Mouse (Mus musculus): ENCODE measurements around the gene Stpg3. TPM values are rescaled to one million over a fixed set of nuclear protein-coding genes. Genes with fewer than 3 reads are reported as not detected.

Stpg3 gene
- polyA plus RNA-seq, 1 experiment from 2014 or later = not detected

- no peak for ATAC-seq (ENCODE audit: low FRiP score)
- H3K27ac ChIP-seq = no peak overlapping the region
- WGBS = 89% methylated on average over 7 of the region's 7 CpGs
Measured at GRCm38 (mm10) chr2:25230581-25230980, 16.1 kb upstream of the Stpg3 start.

GRCm38 (mm10) chr2:25229582-25229981 is 15.1 kb upstream of the Stpg3 start:
- Histone ChIP-seq H3K4me1 (replicated peaks; ENCODE audit: control insufficient read depth, insufficient read depth, low read length) (peaks cover 10% of the 10 kb centered on the region), H3K9me3 (ENCODE audit: control insufficient read depth, low read length) (no peaks in the 10 kb centered on the region), H3K27me3 (ENCODE audit: control insufficient read depth, insufficient read depth, low read length) (no peaks in the 10 kb centered on the region), H3K9ac (no peak overlapping the region), H3K36me3 (replicated peaks; ENCODE audit: control insufficient read depth, insufficient read depth) (no peaks in the 10 kb centered on the region), H3K4me3 (replicated peaks; ENCODE audit: low read length) (no peak overlapping the region), H3K4me2 (replicated peaks) (no peak overlapping the region), H3K27ac (no peak overlapping the region)
- 83% methylated on average over 5 of the region's 5 CpGs for WGBS
- DNase-seq (ENCODE audit: low spot score) = no peak
- ATAC-seq (ENCODE audit: low FRiP score) = no peak

More at GRCm38 (mm10) chr2:25230581-25230980, 16.1 kb upstream of the Stpg3 start:
- H3K9ac ChIP-seq = no peak overlapping the region
- H3K4me1 ChIP-seq (replicated peaks; ENCODE audit: control insufficient read depth, insufficient read depth, low read length) = peaks cover 7% of the 10 kb centered on the region
- H3K4me2 ChIP-seq (replicated peaks) = no peak overlapping the region
- H3K4me3 ChIP-seq (replicated peaks; ENCODE audit: low read length) = no peak overlapping the region
- no peaks in the 10 kb centered on the region for H3K9me3 ChIP-seq (ENCODE audit: control insufficient read depth, low read length)
- no peaks in the 10 kb centered on the region for H3K36me3 ChIP-seq (replicated peaks; ENCODE audit: control insufficient read depth, insufficient read depth)
- H3K27me3 ChIP-seq (ENCODE audit: control insufficient read depth, insufficient read depth, low read length) = no peaks in the 10 kb centered on the region
- no peak for DNase-seq (ENCODE audit: low spot score)

GRCm38 (mm10) chr2:25228995-25229530 is 14.6 kb upstream of the Stpg3 start:
- H3K4me1 ChIP-seq (replicated peaks; ENCODE audit: control insufficient read depth, insufficient read depth, low read length) = peaks cover 10% of the 10 kb centered on the region
- no peak overlapping the region for H3K4me3 ChIP-seq (replicated peaks; ENCODE audit: low read length)
- DNase-seq (ENCODE audit: low spot score) (no peak), ATAC-seq (ENCODE audit: low FRiP score) (no peak)
- H3K9me3 ChIP-seq (ENCODE audit: control insufficient read depth, low read length) = no peaks in the 10 kb centered on the region
- no peak overlapping the region for H3K9ac ChIP-seq
- WGBS = 72% methylated on average over 6 of the region's 6 CpGs
- no peak overlapping the region for H3K27ac ChIP-seq
- peak overlapping the region; percentile 36; the same call in 1 of the 2 replicates for H3K4me2 ChIP-seq (replicated peaks)
- no peaks in the 10 kb centered on the region for H3K36me3 ChIP-seq (replicated peaks; ENCODE audit: control insufficient read depth, insufficient read depth)
- no peaks in the 10 kb centered on the region for H3K27me3 ChIP-seq (ENCODE audit: control insufficient read depth, insufficient read depth, low read length)

GRCm38 (mm10) chr2:25228431-25228889 is 14.0 kb upstream of the Stpg3 start:
- H3K27ac ChIP-seq = peak overlapping the region; percentile 28; the same call in 1 of the 2 replicates
- H3K9me3 ChIP-seq (ENCODE audit: control insufficient read depth, low read length) = no peaks in the 10 kb centered on the region
- ATAC-seq (ENCODE audit: low FRiP score) (no peak), DNase-seq (ENCODE audit: low spot score) (peak; percentile 80)
- no peaks in the 10 kb centered on the region for H3K36me3 ChIP-seq (replicated peaks; ENCODE audit: control insufficient read depth, insufficient read depth)
- H3K9ac ChIP-seq = no peak overlapping the region
- H3K4me1 ChIP-seq (replicated peaks; ENCODE audit: control insufficient read depth, insufficient read depth, low read length) = peaks cover 15% of the 10 kb centered on the region
- peak overlapping the region; percentile 36 for H3K4me2 ChIP-seq (replicated peaks)
- H3K4me3 ChIP-seq (replicated peaks; ENCODE audit: low read length) = 0 out of 2 replicates have a peak overlapping the region, but pooled peaks have one; percentile 2
- 2% methylated on average over 7 of the region's 7 CpGs for WGBS
- H3K27me3 ChIP-seq (ENCODE audit: control insufficient read depth, insufficient read depth, low read length) = no peaks in the 10 kb centered on the region

GRCm38 (mm10) chr2:25227406-25227805 is 13.0 kb upstream of the Stpg3 start:
- Histone ChIP-seq H3K9ac (no peak overlapping the region), H3K27ac (no peak overlapping the region), H3K4me2 (replicated peaks) (no peak overlapping the region), H3K4me3 (replicated peaks; ENCODE audit: low read length) (no peak overlapping the region), H3K4me1 (replicated peaks; ENCODE audit: control insufficient read depth, insufficient read depth, low read length) (peaks cover 18% of the 10 kb centered on the region), H3K36me3 (replicated peaks; ENCODE audit: control insufficient read depth, insufficient read depth) (no peaks in the 10 kb centered on the region), H3K27me3 (ENCODE audit: control insufficient read depth, insufficient read depth, low read length) (no peaks in the 10 kb centered on the region), H3K9me3 (ENCODE audit: control insufficient read depth, low read length) (no peaks in the 10 kb centered on the region)
- whole genome bisulfite sequencing = 86% methylated on average over 4 of the region's 4 CpGs
- ATAC-seq (ENCODE audit: low FRiP score) (no peak), DNase-seq (ENCODE audit: low spot score) (no peak)

GRCm38 (mm10) chr2:25226864-25227263 is 12.4 kb upstream of the Stpg3 start:
- H3K4me3 ChIP-seq (replicated peaks; ENCODE audit: low read length) = no peak overlapping the region
- no peaks in the 10 kb centered on the region for H3K27me3 ChIP-seq (ENCODE audit: control insufficient read depth, insufficient read depth, low read length)
- H3K9me3 ChIP-seq (ENCODE audit: control insufficient read depth, low read length) = no peaks in the 10 kb centered on the region
- DNase-seq (ENCODE audit: low spot score) (no peak), ATAC-seq (ENCODE audit: low FRiP score) (no peak)
- H3K9ac ChIP-seq = no peak overlapping the region
- H3K27ac ChIP-seq = no peak overlapping the region
- H3K36me3 ChIP-seq (replicated peaks; ENCODE audit: control insufficient read depth, insufficient read depth) = peaks cover 4% of the 10 kb centered on the region
- H3K4me2 ChIP-seq (replicated peaks) = no peak overlapping the region
- 84% methylated on average over 4 of the region's 5 CpGs for WGBS
- H3K4me1 ChIP-seq (replicated peaks; ENCODE audit: control insufficient read depth, insufficient read depth, low read length) = peaks cover 18% of the 10 kb centered on the region

- H3K9me3 ChIP-seq (ENCODE audit: control insufficient read depth, low read length) = no peaks in the 10 kb centered on the region
- H3K9ac ChIP-seq = peak overlapping the region; percentile 66; the same call in 1 of the 2 replicates
- H3K4me3 ChIP-seq (replicated peaks; ENCODE audit: low read length) = peak overlapping the region; percentile 89; the same call in 1 of the 2 replicates
- no peaks in the 10 kb centered on the region for H3K27me3 ChIP-seq (ENCODE audit: control insufficient read depth, insufficient read depth, low read length)
- H3K4me1 ChIP-seq (replicated peaks; ENCODE audit: control insufficient read depth, insufficient read depth, low read length) = peaks cover 18% of the 10 kb centered on the region
- peak overlapping the region; percentile 95 for H3K27ac ChIP-seq
- DNase-seq (ENCODE audit: low spot score) = no peak
- peak overlapping the region; percentile 55 for H3K4me2 ChIP-seq (replicated peaks)
- no peak for ATAC-seq (ENCODE audit: low FRiP score)
- 75% methylated on average over 8 of the region's 8 CpGs for WGBS
- H3K36me3 ChIP-seq (replicated peaks; ENCODE audit: control insufficient read depth, insufficient read depth) = peaks cover 9% of the 10 kb centered on the region
Measured at GRCm38 (mm10) chr2:25225811-25226379, 11.5 kb upstream of the Stpg3 start.

GRCm38 (mm10) chr2:25224766-25225752 is 10.6 kb upstream of the Stpg3 start:
- H3K27ac ChIP-seq = peak overlapping the region; percentile 95
- H3K4me3 ChIP-seq (replicated peaks; ENCODE audit: low read length) = peak overlapping the region; percentile 89
- peak overlapping the region; percentile 66 for H3K9ac ChIP-seq
- no peaks in the 10 kb centered on the region for H3K27me3 ChIP-seq (ENCODE audit: control insufficient read depth, insufficient read depth, low read length)
- 2% methylated on average over 41 of the region's 41 CpGs for WGBS
- peak overlapping the region; percentile 55 for H3K4me2 ChIP-seq (replicated peaks)
- H3K4me1 ChIP-seq (replicated peaks; ENCODE audit: control insufficient read depth, insufficient read depth, low read length) = peaks cover 18% of the 10 kb centered on the region
- H3K36me3 ChIP-seq (replicated peaks; ENCODE audit: control insufficient read depth, insufficient read depth) = peaks cover 9% of the 10 kb centered on the region
- no peaks in the 10 kb centered on the region for H3K9me3 ChIP-seq (ENCODE audit: control insufficient read depth, low read length)
- DNase-seq (ENCODE audit: low spot score) (peak; percentile 99), ATAC-seq (ENCODE audit: low FRiP score) (peak; percentile 97)

GRCm38 (mm10) chr2:25224492-25224765 is 10.0 kb upstream of the Stpg3 start, which contains the start of gene Tubb4b:
Gene Tubb4b, minus strand, starts transcription at chr2:25224702.
- Histone ChIP-seq H3K4me2 (replicated peaks) (peak within 1 kb of the TSS; percentile 86), H3K4me1 (replicated peaks; ENCODE audit: control insufficient read depth, insufficient read depth, low read length) (peaks cover 18% of the 10 kb centered on the region), H3K9me3 (ENCODE audit: control insufficient read depth, low read length) (no peaks in the 10 kb centered on the region), H3K9ac (peak within 1 kb of the TSS; percentile 87), H3K27me3 (ENCODE audit: control insufficient read depth, insufficient read depth, low read length) (no peaks in the 10 kb centered on the region), H3K4me3 (replicated peaks; ENCODE audit: low read length) (peak within 1 kb of the TSS; percentile 89), H3K27ac (peak within 1 kb of the TSS; percentile 95), H3K36me3 (replicated peaks; ENCODE audit: control insufficient read depth, insufficient read depth) (peaks cover 9% of the 10 kb centered on the region)
- DNase-seq (ENCODE audit: low spot score) (no peak), ATAC-seq (ENCODE audit: low FRiP score) (no peak)
- 0% methylated on average over 17 of the region's 17 CpGs for WGBS
